Mouse (Mus musculus): ENCODE data around the gene Disp2.

The Disp2 gene

DNA sequence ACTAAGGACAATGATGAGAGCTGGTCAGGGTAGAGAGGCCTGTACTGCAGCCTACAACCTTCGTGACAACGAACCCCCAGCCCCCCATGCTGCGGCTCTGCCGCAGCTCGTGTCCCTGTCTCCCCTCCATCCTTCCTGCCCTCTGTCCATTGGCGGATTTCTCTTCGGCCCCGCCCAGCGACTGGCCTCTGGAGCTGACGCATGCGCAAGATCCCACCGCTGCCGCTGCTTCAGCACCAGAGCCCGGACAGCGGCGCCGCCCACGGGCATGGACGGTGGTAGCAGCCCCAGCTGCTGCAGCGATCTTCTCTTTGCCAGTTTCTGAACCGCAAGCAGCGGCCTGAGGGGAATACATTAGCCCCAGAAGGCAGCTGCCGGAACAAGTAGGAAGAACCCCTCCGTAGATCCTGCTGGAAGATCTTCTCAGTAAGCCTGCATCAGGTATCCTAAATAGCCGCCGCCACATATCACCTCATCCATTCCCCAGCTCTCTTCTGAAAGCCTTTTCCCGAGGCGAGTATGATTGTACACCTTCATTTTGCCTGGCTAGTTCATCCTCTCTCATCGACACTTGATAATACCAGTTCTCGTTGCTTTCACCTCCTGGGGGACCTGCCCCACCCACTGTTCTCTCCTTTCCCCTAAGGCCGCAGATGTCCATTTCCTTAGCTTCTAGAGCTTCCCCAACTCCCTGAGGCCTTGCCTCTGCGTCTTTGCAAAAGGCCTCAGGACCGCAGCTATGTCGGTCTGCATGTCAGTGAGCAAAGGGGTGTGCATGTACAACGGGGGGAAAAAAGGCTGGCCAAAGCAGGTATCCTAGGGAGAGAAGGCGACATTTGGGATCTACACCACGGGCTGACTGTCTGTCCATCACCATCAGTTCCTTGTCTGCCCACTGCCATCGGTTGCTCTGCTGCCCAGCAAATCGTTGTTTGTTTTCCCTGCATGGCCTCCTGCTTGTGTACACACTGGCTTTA is at the start of gene Disp2:
Gene Disp2 (plus strand): TSS at position 216 of the 977 bp plus-strand sequence.
- DNase-seq: peak; percentile 97

DNA sequence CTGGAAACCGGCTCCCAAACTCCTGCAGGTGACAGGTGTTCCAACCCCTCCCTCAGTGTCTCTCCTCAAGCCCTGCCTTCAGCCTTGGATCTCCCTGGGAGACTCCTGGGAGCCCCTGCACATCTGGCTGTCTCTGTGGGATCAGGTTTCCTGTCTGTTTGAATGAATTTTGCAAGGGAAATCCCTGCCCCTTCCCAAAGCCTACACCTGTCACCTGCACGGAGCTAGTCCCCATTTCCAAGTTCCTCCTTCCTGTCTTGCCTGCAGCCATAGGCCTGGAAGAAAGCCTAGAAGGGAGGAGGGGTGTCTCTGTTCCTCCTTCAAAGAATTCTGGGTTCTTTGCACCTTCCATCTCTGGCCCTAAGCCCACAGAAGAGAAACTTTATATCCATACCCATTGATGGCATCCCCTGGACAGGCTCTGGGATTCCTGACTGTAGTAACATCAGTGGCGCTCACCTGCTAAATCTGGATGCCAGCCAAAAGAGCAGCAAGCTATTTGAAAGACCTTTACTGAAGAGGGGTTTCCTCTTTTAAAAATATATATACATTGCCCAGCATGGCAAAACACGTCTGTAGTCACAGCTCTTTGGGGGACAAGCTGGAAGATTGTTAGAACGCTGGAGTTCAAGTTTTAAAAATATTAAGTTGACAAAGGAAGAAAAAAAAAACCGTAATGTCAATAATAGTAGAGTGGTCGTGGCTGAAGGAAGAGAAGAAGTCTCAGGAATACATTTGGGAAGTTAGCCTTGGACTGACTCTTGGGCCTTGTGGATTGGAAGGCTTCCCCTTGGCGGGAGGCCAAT is 49.5 kb upstream of the Disp2 start:
- DNase-seq: no peak

DNA sequence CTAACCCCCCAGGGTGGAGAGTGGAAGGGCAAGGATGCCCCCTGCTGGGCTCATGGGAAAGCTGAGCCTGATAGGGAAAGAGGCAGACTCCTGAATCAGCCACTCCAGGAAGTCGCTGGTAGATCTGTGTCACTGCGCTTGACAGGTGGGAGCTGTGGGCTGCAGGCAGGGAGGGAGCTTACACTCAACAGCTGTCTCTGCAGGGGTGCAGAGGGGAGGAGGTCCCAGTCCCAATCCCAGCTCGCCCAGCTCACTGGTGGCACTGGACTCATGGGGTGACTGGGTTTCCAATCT is 49.0 kb upstream of the Disp2 start:
- DNase-seq: peak; percentile 90

DNA sequence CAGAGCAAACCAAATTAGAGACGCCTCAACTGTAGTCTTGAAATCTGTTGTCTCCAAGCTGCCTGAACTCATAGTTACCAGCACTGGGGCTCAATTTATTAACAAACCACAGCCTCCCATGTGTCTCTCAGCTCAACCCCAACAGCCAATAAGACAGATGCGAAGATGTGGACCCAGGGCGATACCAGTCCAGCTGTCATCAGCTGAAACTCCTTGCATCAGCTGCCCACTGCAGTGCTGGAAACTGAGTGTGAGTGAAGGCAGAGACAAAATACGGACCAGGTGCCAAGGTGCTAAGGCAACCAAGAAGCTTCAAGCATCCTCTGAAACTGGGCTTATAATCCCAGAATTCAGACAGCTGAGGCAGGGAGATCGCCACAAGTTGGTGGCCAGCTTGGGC is 47.5 kb upstream of the Disp2 start:
- DNase-seq: no peak

DNA sequence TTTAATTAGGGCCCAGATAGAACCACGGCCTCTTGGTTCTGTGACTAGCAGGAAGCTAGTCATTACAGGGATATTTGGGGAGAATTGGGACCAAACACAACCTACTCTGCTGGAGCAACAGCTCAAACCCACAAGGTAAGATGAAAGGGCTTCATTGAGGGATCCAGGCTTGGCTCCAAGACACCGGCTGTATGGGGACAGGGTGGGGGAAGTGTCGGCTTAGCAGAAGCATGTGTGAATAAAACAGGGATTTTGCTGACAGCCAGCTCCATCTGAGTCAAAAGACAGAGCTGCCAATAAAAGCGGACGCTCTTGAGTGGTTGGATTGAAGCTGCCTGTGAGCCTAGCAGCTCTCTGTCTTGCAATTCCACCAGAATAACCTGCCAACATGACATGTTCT is 46.2 kb upstream of the Disp2 start:
- DNase-seq: no peak

DNA sequence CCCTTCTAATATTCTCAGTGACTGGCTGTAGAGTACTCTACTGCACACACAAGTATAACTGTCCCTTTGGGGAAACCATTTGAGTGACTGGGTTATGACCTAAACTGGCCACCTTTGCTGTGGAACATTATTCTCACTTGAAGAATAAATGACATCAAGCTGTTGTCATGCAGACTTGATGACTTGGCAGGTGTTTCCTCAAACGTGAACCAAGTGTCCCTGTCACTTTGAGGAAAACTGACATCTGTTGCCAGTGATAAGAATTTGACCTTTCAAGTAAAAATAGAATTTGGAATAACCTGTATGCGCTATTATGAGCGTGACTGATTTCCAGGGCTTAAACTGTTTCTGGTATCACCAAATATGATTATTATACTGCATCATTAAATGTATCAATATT is 39.2 kb upstream of the Disp2 start:
- no peak for DNase-seq

DNA sequence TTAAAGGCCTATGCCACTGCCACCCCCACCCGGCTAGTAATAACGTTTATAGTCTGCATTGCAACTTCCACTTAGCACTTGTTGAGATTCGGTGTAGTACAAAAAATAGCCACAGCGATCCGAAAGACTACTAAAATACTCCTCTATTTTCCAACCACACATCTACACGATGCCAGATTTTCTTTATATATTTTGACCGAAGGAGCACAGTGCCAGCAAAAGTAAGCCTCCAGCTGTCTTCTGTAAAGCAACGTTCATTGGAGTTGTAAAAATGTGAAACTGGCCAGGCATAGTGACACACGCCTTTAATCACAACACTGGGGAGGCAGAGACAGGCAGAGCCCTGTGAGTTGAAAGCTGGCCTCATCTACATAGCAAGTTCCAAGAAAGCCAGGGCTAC is 38.3 kb upstream of the Disp2 start:
- DNase-seq: no peak

DNA sequence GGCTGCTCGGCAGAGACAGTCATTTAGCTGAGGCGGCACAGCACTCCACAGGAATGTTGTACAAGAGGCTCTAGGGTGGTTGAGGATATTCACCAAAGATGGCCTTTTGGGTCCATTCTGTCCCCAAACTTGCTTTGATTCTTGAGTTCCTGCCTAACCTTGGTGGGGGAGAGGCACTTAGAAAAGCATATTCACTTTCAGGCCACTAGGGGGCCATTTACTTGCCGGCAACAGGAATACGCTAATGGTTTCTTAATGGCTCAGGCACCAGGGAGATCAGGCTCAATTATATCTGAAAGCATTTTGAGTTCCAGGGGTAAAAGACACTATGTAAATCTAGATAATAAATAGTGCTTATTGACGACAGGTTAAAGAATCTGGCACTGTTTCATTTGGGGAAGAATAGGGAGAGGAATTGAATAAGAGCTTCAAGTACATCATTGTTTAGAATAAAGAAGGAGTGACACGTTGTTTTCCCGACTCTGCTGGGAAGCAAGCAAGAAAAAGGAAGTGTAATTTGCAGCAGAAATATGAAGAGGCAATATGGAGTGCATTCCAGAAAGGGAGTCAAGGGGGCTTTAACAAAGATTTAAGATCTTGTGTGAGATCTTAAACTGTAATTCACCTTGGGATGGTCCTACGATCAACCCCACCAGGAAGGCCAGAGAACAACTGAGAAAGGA is 36.1 kb upstream of the Disp2 start:
- DNase-seq: peak; percentile 68

DNA sequence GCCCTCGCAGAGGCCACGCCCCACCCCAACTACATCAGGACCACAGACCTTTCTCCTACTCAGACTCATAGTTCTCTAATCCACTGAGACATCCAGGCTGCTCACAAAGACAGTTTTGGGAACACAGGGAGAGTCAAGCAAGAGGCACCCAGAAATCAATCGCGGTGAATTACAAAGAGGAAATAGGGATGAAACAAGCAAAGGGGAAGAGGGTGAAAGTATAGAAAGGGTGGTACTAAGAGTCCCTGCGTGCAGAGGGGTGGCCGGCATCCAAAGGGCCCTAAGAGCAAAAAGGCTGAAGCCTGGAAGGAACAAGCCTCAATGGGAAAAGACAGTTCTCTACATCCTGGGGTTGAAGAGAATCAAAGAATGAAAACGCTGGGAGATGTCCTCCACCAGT is 34.9 kb upstream of the Disp2 start:
- no peak for DNase-seq

DNA sequence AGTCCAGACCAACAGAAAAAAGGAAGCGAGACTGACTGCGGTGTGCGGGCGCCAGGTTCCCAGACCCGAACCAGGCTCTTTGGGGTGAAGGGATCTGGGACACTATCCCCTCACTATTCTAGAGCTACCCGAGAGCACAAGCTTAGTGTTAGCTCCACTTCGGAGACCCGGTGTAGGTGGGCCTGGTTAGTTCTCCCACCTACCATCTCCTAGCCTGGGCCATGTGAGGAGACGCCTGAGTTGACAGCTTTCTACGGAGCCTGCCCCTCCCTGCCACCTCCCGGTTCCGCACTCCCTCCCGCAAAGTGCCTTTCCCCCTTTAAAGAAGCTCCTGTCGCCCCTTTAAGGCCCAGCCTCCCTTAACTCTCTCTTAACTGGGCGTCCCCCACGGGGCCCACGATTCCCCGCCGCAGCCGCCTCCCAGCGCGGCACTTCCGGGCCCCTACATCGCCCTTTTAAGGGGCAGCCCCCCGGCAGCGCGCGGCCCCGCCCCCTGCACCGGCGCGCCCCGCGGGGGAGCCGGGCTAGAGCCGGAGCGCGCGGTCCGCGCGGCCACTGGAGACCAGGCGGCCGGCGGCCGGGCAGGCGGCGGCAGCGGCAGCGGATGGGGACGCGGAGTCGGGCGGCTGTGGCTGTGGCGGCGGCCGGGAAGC is 34.2 kb upstream of the Disp2 start, which contains the start of gene Inafm2:
Gene Inafm2 (plus strand): TSS at position 527 of the 653 bp plus-strand sequence.
- DNase-seq: peak; percentile 94

DNA sequence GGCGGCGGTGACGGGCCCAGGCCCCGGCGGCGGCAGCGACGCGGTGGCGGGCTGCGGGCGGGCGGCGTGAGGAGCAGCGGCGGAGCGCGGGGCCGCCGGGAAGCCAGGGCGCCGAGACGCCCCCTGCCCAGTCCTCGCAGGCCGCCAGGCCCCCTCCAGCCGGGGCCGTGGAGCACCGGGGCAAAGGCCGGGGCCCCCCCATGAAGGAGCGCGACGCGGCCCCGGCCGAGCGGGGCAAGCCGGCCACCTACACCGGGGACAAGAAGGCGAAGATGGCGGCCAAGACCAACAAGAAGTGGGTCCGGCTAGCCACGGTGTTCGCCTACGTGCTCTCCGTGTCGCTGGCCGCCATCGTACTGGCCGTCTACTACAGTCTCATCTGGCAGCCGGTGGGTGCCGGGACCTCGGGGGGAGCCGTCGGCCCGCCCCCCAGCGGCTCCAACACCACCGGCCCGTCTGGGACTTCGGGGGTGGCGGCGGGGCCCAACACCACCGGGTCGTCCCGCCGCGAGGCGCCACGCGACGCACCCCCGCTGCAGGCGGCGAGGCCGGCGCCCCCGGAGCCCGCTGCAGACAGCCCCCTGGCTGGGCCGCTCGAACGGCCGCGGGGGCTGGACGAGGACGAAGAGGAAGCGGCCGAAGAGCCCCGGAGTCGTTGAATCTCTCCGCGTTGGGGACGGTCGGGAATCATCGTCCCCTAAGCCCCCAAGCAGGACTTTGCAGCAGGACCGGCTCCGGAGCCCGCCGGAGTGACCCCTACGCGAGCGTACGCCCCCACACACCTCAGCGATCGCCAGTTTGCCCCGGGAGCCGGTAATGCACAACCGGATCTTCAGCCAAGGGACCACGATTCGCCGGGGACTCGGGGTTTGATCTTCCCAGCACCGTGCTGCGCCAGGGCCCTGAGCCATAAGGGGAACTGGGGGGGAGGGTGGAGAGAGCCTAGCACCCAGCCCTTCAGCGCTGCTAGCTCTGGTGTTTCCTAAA is 33.3 kb upstream of the Disp2 start:
- DNase-seq: peak; percentile 49

DNA sequence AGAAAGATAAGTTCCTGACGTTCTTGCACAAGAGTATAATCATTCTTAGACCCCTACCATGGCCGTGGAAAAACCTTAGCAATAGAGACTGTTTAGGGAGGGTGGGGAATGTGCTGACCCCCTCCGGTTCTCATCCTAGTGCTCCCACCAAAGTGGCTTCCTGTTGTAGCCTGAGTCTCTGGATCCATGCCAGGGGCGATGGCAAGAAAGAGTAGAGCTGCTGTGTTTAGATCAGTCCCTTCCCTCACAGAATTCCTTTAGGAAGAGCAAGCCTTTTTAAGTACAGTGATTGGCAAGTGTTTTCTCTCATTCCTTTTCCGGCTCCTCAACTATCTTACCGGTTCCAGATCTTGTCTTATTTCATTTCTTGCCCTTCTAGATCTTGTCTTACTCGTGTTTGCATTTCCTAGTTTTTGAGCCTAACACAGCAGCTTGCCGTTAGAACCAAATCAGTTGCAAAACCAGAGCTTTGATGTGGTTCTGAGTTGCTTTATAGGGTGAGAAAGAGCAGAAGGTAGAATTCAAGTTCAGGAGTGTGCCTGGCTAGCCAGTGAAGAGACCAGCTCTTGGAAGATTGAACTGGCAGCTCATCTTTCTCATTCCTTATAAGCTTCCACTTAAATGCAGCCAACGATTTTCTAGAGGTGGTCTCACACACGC is 32.1 kb upstream of the Disp2 start:
- peak; percentile 75 for DNase-seq

DNA sequence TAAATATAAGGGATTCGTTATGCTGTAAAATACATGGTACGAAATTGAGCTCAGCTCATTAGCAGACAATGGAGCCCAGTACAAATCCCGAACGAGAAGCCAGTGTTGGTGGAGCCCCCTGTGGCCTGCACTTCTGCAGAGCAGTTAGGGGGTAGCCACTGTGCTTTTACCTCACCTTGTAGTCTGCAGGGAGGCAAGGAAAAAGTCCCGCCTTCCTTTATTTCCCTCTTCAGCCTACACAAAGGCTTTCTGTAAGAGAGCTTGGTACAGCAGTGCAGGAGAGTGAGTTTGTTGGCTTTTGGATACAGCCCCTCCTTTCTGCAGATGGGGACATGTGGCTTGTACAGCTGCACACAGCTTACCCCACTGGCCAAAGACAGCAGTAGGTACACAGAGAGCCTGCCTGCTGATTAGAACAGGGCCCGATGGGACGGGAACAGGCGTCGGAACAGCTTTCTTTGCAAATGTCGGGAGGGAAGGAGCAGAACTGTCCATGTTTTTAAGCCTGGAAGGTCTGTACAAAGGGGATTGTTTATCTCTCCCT is 30.1 kb upstream of the Disp2 start:
- no peak for DNase-seq

DNA sequence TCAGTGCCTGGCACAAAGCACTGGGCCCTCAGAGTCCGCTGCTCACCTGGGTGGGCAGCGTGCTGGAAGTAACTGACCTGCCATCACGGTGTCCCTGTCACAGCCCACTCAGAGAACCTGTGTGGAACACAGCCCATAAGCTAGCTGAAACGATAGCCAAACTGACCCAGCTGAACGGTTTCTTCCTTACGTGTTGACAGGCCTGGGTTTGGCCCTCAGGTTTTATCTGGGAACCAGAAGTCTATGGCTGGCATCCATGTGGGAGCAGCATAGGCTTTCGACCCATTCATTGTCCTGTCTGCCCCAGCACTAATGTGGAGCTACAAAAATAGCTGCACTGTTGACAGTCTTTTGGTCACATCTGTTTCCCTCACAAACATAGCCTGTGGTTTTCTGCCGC is 29.0 kb upstream of the Disp2 start:
- DNase-seq: no peak

DNA sequence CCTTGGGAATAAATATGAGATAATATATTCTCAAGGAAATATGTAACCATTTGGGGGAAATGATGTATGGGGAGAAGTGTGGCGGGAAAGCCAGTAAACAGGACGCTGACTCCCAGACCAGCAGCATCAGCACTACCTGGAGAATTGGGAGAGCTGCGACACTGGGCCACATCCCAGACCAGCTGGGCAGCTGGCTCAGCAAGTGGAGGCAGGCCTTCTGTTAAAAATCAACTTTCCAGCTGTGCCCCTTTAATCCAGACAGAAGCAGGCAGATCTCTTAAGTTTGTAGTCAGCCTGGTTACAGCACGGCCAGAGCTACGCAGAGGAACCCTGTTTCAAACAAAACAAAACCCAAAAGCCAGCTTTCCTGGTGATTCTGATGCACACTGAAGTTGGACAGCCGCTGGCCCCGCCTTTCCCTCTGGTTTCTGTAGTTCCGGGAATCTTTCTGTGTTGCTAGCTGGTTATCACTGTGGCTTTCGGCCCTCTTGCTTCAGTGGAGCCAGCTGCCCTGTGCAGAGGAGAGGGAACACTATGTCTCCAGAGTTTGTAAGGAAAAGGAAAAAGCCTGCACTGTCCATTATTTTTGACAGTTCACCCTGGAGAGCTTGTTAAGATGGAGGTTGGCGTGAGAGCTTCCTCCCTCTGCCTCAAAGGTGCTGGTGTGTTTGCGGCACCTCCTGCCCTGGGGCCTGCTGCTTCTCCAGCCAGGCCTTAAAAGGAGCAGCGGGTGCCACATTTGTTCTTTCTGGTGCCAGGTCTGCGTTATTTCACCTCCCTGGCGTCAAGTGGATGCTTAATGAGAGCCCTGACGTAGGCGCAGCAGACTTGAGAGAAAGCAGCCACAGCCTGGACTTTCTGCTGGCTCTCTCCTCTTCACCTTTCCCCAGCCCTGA is 27.4 kb upstream of the Disp2 start:
- DNase-seq: no peak

DNA sequence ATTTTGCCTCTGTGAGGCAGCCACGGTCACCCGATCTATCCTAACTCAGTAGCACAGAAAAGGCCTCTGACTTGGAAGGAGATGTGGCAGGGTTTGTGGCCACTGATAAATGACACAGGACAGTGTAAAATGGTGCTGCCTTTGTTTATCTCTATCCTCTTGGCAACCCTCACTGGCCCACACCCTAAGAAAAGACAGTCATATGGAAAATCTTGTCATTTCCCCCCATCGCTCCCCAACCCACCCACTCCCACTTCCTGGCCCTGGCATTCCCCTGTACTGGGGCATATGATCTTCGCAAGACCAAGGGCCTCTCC is 26.8 kb upstream of the Disp2 start:
- no peak for DNase-seq

DNA sequence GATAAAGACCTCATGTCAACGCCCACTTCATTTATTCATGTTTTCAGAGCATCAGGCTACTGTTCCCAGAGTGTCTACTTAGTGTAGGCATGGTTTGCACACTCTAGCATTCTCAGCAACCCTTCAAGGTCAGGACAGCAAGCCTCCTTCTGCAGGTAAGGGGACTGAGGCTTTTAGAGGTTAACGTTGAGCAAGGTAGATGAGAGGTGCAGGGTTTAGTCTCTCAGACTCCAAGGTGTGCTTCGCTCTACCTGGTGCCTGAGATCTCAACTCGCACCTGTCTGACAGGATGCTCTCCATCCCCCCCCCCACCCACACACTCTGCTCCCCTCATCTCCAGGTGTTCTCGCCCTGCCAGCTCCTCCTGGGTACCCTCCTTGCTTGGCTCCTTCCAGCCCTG is 25.4 kb upstream of the Disp2 start:
- DNase-seq: no peak

DNA sequence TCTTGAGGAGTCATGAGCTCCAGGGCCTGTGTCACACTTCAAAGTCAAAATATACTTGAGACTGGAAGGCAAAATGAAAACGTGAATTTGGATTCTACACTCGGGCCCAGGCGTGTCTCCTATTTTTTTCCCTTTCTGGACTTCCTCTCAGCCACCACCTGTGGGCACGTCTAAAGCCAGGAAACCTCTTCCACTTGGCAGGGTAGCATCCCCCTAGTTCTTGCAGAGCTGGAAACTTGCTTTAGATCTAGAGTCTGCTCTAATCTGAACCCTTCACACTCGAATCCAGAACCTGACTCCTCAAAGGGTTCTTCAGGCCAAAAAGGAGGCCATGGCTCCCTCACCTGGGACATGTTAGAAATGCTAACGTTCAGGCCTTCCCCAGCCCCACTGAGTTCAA is 24.1 kb upstream of the Disp2 start:
- no peak for DNase-seq

DNA sequence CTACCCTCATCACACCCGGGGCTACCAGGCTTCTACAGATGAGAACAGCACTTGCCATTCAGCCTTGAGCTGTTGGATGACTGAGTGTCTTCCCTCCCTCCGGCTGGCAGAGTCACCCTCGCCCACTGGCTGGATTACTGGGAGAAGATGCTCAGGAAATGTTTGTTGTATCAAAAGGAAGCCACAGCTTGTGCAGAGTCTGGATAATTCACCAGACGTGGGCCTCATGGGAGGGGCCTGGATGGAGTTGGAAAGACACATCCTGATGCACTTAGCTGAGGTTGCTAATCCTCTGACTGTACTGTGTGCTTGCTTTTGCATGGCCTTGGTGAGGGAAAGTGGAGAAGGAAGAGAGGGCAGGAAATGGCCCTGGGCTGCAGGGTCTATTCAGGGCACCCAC is 23.4 kb upstream of the Disp2 start:
- peak; percentile 51 for DNase-seq

DNA sequence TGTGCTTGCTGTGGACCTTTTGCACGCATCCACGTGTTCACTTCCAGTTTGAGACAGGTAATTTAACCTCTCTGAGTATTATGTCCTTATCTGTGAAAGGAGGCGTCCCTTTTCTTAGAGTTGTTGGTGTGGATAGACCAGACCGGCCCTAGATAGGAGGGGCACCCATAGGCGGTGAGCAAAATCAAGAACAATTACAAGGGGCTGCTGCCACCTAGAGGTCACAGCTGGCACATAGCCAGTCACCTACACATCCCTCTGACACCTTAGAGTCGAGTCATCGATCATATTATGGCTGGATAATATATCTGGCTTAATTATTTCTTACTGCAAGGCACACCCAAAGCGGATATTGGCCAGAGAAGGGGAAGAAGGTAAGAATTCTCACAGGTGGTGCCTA is 19.7 kb upstream of the Disp2 start:
- peak; percentile 75 for DNase-seq

Data from lung, postnatal 10 days (tissue).